Mouse (Mus musculus): Measurements from ENCODE around the gene Upk3bl. TPM values are rescaled to one million over a fixed set of nuclear protein-coding genes. Genes with fewer than 3 reads are reported as not detected.
A peak's percentile ranks its signal among the peaks of the same experiment; 100 is the strongest.

The Upk3bl gene
- polyA plus RNA-seq, 1 experiment from 2014 or later = 62.4 TPM

- H3K36me3 ChIP-seq (ENCODE audit: control insufficient read depth, insufficient read depth, low read length) = peaks cover 8% of the 10 kb centered on the region
- no peaks in the 10 kb centered on the region for H3K9me3 ChIP-seq (ENCODE audit: control insufficient read depth, low read depth, low read length)
- no peak overlapping the region for H3K4me3 ChIP-seq (ENCODE audit: low read depth, low read length)
- no peak overlapping the region for H3K9ac ChIP-seq (replicated peaks; ENCODE audit: low read depth, low read length)
- no peaks in the 10 kb centered on the region for H3K27me3 ChIP-seq (ENCODE audit: control insufficient read depth, insufficient read depth, low read length)
- H3K4me2 ChIP-seq (replicated peaks; ENCODE audit: low read depth, low read length) = no peak overlapping the region
- ATAC-seq (ENCODE audit: insufficient number of reproducible peaks, insufficient read depth, low FRiP score, low read depth) = peak; percentile 44; the same call in 1 of the 2 replicates
- H3K4me1 ChIP-seq (ENCODE audit: control insufficient read depth, insufficient read depth, low read length) = 0 out of 2 replicates have a peak, but pooled peaks cover 3% of the 10 kb centered on the region
- no peak overlapping the region for H3K27ac ChIP-seq (ENCODE audit: low read length)
- WGBS = 29% methylated on average over 1 of the region's 1 CpGs
Measured at GRCm38 (mm10) chr5:136019907-136020306, 34.4 kb upstream of the Upk3bl start.

GRCm38 (mm10) chr5:136025712-136026111 is 28.6 kb upstream of the Upk3bl start:
- Histone ChIP-seq H3K4me2 (replicated peaks; ENCODE audit: low read depth, low read length) (no peak overlapping the region), H3K27ac (ENCODE audit: low read length) (no peak overlapping the region), H3K9me3 (ENCODE audit: control insufficient read depth, low read depth, low read length) (no peaks in the 10 kb centered on the region), H3K9ac (replicated peaks; ENCODE audit: low read depth, low read length) (no peak overlapping the region), H3K27me3 (ENCODE audit: control insufficient read depth, insufficient read depth, low read length) (no peaks in the 10 kb centered on the region), H3K4me1 (ENCODE audit: control insufficient read depth, insufficient read depth, low read length) (no peaks in the 10 kb centered on the region), H3K36me3 (ENCODE audit: control insufficient read depth, insufficient read depth, low read length) (peaks cover 16% of the 10 kb centered on the region), H3K4me3 (ENCODE audit: low read depth, low read length) (no peak overlapping the region)
- WGBS = 78% methylated on average over 3 of the region's 3 CpGs
- no peak for ATAC-seq (ENCODE audit: insufficient number of reproducible peaks, insufficient read depth, low FRiP score, low read depth)

GRCm38 (mm10) chr5:136026859-136027258 is 27.4 kb upstream of the Upk3bl start:
- ATAC-seq (ENCODE audit: insufficient number of reproducible peaks, insufficient read depth, low FRiP score, low read depth) = no peak
- Histone ChIP-seq H3K9ac (replicated peaks; ENCODE audit: low read depth, low read length) (no peak overlapping the region), H3K4me3 (ENCODE audit: low read depth, low read length) (no peak overlapping the region), H3K27ac (ENCODE audit: low read length) (no peak overlapping the region), H3K27me3 (ENCODE audit: control insufficient read depth, insufficient read depth, low read length) (no peaks in the 10 kb centered on the region), H3K4me1 (ENCODE audit: control insufficient read depth, insufficient read depth, low read length) (no peaks in the 10 kb centered on the region), H3K4me2 (replicated peaks; ENCODE audit: low read depth, low read length) (no peak overlapping the region), H3K9me3 (ENCODE audit: control insufficient read depth, low read depth, low read length) (no peaks in the 10 kb centered on the region), H3K36me3 (ENCODE audit: control insufficient read depth, insufficient read depth, low read length) (peaks cover 23% of the 10 kb centered on the region)
- WGBS = 91% methylated on average over 9 of the region's 9 CpGs

GRCm38 (mm10) chr5:136027612-136028311 is 26.5 kb upstream of the Upk3bl start:
- Histone ChIP-seq H3K27me3 (ENCODE audit: control insufficient read depth, insufficient read depth, low read length) (no peaks in the 10 kb centered on the region), H3K36me3 (ENCODE audit: control insufficient read depth, insufficient read depth, low read length) (peaks cover 32% of the 10 kb centered on the region), H3K9ac (replicated peaks; ENCODE audit: low read depth, low read length) (no peak overlapping the region), H3K9me3 (ENCODE audit: control insufficient read depth, low read depth, low read length) (no peaks in the 10 kb centered on the region), H3K4me3 (ENCODE audit: low read depth, low read length) (no peak overlapping the region), H3K4me1 (ENCODE audit: control insufficient read depth, insufficient read depth, low read length) (no peaks in the 10 kb centered on the region), H3K27ac (ENCODE audit: low read length) (no peak overlapping the region), H3K4me2 (replicated peaks; ENCODE audit: low read depth, low read length) (no peak overlapping the region)
- WGBS = 79% methylated on average over 11 of the region's 11 CpGs
- no peak for ATAC-seq (ENCODE audit: insufficient number of reproducible peaks, insufficient read depth, low FRiP score, low read depth)

GRCm38 (mm10) chr5:136034868-136035267 is 19.4 kb upstream of the Upk3bl start:
- no peak for ATAC-seq (ENCODE audit: insufficient number of reproducible peaks, insufficient read depth, low FRiP score, low read depth)
- WGBS = 81% methylated on average over 4 of the region's 4 CpGs
- Histone ChIP-seq H3K4me2 (replicated peaks; ENCODE audit: low read depth, low read length) (no peak overlapping the region), H3K27ac (ENCODE audit: low read length) (no peak overlapping the region), H3K4me1 (ENCODE audit: control insufficient read depth, insufficient read depth, low read length) (no peaks in the 10 kb centered on the region), H3K9ac (replicated peaks; ENCODE audit: low read depth, low read length) (no peak overlapping the region), H3K4me3 (ENCODE audit: low read depth, low read length) (no peak overlapping the region), H3K9me3 (ENCODE audit: control insufficient read depth, low read depth, low read length) (no peaks in the 10 kb centered on the region), H3K36me3 (ENCODE audit: control insufficient read depth, insufficient read depth, low read length) (peaks cover 26% of the 10 kb centered on the region), H3K27me3 (ENCODE audit: control insufficient read depth, insufficient read depth, low read length) (no peaks in the 10 kb centered on the region)

- no peak overlapping the region for H3K9ac ChIP-seq (replicated peaks; ENCODE audit: low read depth, low read length)
- H3K27ac ChIP-seq (ENCODE audit: low read length) = no peak overlapping the region
- H3K27me3 ChIP-seq (ENCODE audit: control insufficient read depth, insufficient read depth, low read length) = no peaks in the 10 kb centered on the region
- WGBS = 84% methylated on average over 1 of the region's 1 CpGs
- no peak for ATAC-seq (ENCODE audit: insufficient number of reproducible peaks, insufficient read depth, low FRiP score, low read depth)
- H3K4me3 ChIP-seq (ENCODE audit: low read depth, low read length) = no peak overlapping the region
- H3K36me3 ChIP-seq (ENCODE audit: control insufficient read depth, insufficient read depth, low read length) = peaks cover 21% of the 10 kb centered on the region
- no peaks in the 10 kb centered on the region for H3K4me1 ChIP-seq (ENCODE audit: control insufficient read depth, insufficient read depth, low read length)
- H3K4me2 ChIP-seq (replicated peaks; ENCODE audit: low read depth, low read length) = no peak overlapping the region
- H3K9me3 ChIP-seq (ENCODE audit: control insufficient read depth, low read depth, low read length) = no peaks in the 10 kb centered on the region
Measured at GRCm38 (mm10) chr5:136035285-136035684, 19.0 kb upstream of the Upk3bl start.

GRCm38 (mm10) chr5:136036667-136037066 is 17.6 kb upstream of the Upk3bl start:
- Histone ChIP-seq H3K4me1 (ENCODE audit: control insufficient read depth, insufficient read depth, low read length) (no peaks in the 10 kb centered on the region), H3K27me3 (ENCODE audit: control insufficient read depth, insufficient read depth, low read length) (no peaks in the 10 kb centered on the region), H3K27ac (ENCODE audit: low read length) (no peak overlapping the region), H3K4me2 (replicated peaks; ENCODE audit: low read depth, low read length) (no peak overlapping the region), H3K9ac (replicated peaks; ENCODE audit: low read depth, low read length) (no peak overlapping the region), H3K36me3 (ENCODE audit: control insufficient read depth, insufficient read depth, low read length) (peaks cover 12% of the 10 kb centered on the region), H3K9me3 (ENCODE audit: control insufficient read depth, low read depth, low read length) (no peaks in the 10 kb centered on the region), H3K4me3 (ENCODE audit: low read depth, low read length) (no peak overlapping the region)
- whole genome bisulfite sequencing = 89% methylated on average over 1 of the region's 1 CpGs
- no peak for ATAC-seq (ENCODE audit: insufficient number of reproducible peaks, insufficient read depth, low FRiP score, low read depth)

GRCm38 (mm10) chr5:136038258-136039214 is 15.8 kb upstream of the Upk3bl start, which contains the start of gene Upk3b:
Upk3b (plus strand) TSS chr5:136038496.
- WGBS = 59% methylated on average over 17 of the region's 17 CpGs
- Histone ChIP-seq H3K4me2 (replicated peaks; ENCODE audit: low read depth, low read length) (no peak within 1 kb of the TSS), H3K4me3 (ENCODE audit: low read depth, low read length) (no peak within 1 kb of the TSS), H3K27ac (ENCODE audit: low read length) (no peak within 1 kb of the TSS; the same call in 1 of the 2 replicates), H3K9me3 (ENCODE audit: control insufficient read depth, low read depth, low read length) (no peaks in the 10 kb centered on the region), H3K27me3 (ENCODE audit: control insufficient read depth, insufficient read depth, low read length) (no peaks in the 10 kb centered on the region), H3K4me1 (ENCODE audit: control insufficient read depth, insufficient read depth, low read length) (no peaks in the 10 kb centered on the region), H3K9ac (replicated peaks; ENCODE audit: low read depth, low read length) (no peak within 1 kb of the TSS), H3K36me3 (ENCODE audit: control insufficient read depth, insufficient read depth, low read length) (no peaks in the 10 kb centered on the region)
- ATAC-seq (ENCODE audit: insufficient number of reproducible peaks, insufficient read depth, low FRiP score, low read depth) = peak; percentile 61

Data from stomach, embryonic 14.5 days (tissue).